Mouse (Mus musculus): ENCODE results near the gene Ddi1. TPM values are rescaled to one million over a fixed set of nuclear protein-coding genes. Genes with fewer than 3 reads are reported as not detected.
"Not testable (repeated sequence)": the region's sequence is repeated elsewhere in the genome, so short reads cannot be mapped to it uniquely, and the experiment has no call there.

The Ddi1 gene
- not detected for total RNA-seq (2021)
- long read RNA-seq, experiment 1 = 0 reads
- long read RNA-seq, experiment 2 = 0 reads

DNA sequence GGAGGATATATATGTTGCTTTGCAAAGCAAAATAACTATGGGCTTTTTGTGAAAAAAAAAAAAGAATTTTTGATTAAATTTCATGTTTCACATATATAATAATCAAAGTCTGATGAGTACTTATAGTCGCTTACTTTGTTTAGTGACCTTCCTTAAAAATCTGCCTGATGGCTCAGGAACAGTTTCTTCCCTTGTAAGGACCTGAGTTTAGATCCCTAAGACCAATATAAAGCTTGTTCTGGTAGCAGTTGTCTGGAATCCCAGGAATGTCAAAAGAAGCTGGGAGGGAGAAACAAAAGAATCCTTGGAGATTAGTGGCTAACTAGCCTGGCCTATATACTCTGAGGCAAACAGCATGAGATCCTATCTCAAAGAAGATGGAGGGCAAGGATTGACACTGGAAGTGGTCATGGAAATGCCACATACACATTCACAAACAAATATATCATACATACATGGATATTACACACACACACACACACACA, at the start of gene Ddi1:
Gene Ddi1, minus strand, starts transcription at position 51 of the 485 bp plus-strand sequence.
- no peak for DNase-seq (ENCODE audit: low spot score in 2 of 2)

GRCm38 (mm10) chr9:6317114-6317513, 47.5 kb upstream of the Ddi1 start:
- no peak for DNase-seq (ENCODE audit: low spot score in 2 of 2)

GRCm38 (mm10) chr9:6305847-6306246, 36.2 kb upstream of the Ddi1 start:
- DNase-seq (ENCODE audit: low spot score in 2 of 2) = no peak

DNA sequence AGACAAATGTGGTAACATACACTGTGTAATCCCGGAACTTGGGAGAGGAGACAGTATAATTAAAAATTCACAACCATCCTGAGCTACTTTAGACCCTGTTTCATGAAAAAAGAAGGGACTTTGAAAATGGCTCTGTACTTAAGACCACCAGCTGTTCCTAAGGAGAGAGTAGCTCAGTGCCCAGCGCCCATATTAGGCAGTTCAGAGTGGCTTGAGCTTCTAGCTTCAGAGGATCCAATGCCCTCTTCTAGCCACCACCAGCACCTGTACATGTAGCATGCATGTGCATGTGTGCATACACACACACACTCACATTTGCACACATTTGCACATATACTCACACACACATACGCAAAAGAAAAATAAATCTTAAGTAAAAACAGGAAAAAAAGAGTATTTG, 34.9 kb upstream of the Ddi1 start:
- DNase-seq (ENCODE audit: low spot score in 2 of 2) = no peak

DNA sequence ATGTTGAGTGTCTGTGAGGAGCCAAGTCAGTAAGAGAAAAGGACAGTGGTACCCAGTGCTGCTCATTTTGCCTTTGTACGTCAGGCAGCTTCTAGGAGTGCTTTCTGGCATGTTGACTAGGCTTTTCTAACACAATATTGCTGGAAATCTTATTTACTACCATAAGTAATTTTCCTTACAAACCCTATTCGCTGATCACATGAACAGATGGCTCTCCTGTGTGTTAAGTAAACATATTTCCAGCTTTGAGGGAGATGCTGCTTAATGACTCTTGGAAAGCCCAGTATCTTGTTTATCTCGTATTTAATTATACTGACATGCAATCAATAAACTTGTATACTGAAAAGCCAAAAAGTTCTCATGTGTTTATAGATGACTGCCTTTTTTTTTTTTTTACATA, 32.4 kb upstream of the Ddi1 start:
- DNase-seq (ENCODE audit: low spot score in 2 of 2) = no peak

- DNase-seq (ENCODE audit: low spot score in 2 of 2) = no peak
Measured at GRCm38 (mm10) chr9:6298547-6298946, 28.9 kb upstream of the Ddi1 start.

- DNase-seq (ENCODE audit: low spot score in 2 of 2) = no peak
Measured at GRCm38 (mm10) chr9:6289211-6289696, 19.6 kb upstream of the Ddi1 start.

DNA sequence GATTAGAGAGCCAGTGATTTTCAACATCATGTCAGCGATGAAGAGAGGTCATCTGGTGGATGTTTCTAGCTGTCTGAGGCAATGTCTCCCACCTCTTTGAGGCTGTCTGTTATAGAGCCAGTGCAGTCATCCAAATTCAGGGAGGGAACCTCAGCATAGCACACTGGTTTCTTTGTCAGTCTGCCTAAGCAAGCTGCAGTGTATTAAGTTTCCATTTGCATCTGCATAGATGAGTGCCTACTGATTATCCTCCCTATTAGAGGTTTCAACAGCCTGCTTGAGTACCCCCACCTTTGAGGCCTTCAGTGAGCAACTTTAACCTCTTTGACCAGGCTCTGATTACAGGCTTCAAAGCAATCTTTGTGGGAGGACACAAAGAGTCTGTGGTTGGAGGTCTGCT, 17.1 kb upstream of the Ddi1 start:
- DNase-seq (ENCODE audit: low spot score in 2 of 2) = no peak

DNA sequence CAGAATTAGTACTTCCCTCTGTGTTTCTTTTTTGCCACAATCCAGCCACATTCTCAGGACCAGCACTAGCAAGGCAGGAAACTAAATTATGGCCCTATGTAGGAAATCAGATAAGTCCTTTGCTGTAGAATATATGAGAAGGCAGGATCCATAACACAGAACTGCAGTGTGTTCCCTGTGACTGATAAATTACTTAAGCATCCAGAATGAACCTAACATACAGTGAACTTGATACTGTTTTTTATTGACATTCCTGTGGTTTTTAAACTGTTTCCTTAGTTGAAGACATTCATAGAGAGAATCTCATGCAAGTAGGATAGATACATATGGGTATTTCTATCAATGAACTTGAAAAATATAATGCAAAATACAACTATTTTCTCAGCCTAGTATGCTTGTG, 7.9 kb upstream of the Ddi1 start:
- no peak for DNase-seq (ENCODE audit: low spot score in 2 of 2)

GRCm38 (mm10) chr9:6276395-6276794, 6.7 kb upstream of the Ddi1 start:
- DNase-seq (ENCODE audit: low spot score in 2 of 2) = no peak

- no peak for DNase-seq (ENCODE audit: low spot score in 2 of 2)
Measured at GRCm38 (mm10) chr9:6264820-6265219, 4.8 kb downstream of the Ddi1 start.

- DNase-seq (ENCODE audit: low spot score in 2 of 2) = no peak
Measured at GRCm38 (mm10) chr9:6257072-6257471, 12.6 kb downstream of the Ddi1 start.

- no peak for DNase-seq (ENCODE audit: low spot score in 2 of 2)
Measured at GRCm38 (mm10) chr9:6251990-6252389, 17.7 kb downstream of the Ddi1 start.

DNA sequence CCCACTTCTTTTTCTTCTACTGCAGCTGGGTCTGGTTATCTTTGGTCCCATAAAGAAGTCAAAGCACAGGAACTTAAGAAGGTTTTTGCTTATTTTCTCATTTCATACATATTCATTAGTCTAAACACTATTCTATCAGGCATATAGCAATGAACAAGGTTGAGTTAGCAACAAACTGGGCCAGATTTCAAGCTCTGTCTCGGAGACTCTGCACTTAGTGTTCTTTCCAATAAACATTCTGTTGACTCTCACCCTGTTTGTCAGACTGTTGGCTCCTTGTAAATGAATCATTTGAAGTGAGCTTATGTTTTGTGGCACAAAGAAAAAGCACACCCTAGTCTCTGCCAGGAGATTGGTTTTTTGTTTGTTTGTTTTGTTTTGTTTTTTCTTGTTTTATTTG, 19.3 kb downstream of the Ddi1 start:
- DNase-seq (ENCODE audit: low spot score in 2 of 2) = no peak

DNA sequence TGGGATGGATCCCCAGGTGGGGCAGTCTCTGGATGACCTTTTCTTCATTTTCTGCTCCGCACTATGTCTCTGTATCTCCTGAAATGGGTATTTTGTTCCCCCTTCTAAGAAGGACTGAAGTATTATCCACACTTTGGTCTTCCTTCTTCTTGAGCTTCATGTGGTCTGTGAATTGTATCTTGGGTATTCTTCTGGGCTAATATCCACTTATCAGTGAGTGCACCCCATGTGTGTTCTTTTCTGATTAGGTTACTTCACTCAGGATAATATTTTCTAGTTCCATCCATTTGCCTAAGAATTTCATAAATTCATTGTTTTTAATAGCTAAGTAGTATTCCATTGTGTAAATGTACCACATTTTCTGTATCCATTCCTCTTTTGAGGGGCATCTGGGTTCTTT, 33.7 kb downstream of the Ddi1 start:
- not testable (repeated sequence) for DNase-seq (ENCODE audit: low spot score in 2 of 2)

GRCm38 (mm10) chr9:6217505-6217904, 52.1 kb downstream of the Ddi1 start:
- no peak for DNase-seq (ENCODE audit: low spot score in 2 of 2)

- DNase-seq (ENCODE audit: low spot score in 2 of 2) = no peak
Measured at GRCm38 (mm10) chr9:6212862-6213261, 56.8 kb downstream of the Ddi1 start.

Other genes with a start within 250 kb of the Ddi1 start
- 10 to 100 TPM; 27.8 to 30.7 TPM for gene Pdgfd, start 101.3 kb downstream of the Ddi1 start, total RNA-seq (2021)